Mouse (Mus musculus): ENCODE results near the gene Hsd3b7. TPM values are rescaled to one million over a fixed set of nuclear protein-coding genes. Genes with fewer than 3 reads are reported as not detected.
A peak's percentile ranks its signal among the peaks of the same experiment; 100 is the strongest.

Gene Hsd3b7
- total RNA-seq, 1 experiment, result 14.7 TPM

DNA sequence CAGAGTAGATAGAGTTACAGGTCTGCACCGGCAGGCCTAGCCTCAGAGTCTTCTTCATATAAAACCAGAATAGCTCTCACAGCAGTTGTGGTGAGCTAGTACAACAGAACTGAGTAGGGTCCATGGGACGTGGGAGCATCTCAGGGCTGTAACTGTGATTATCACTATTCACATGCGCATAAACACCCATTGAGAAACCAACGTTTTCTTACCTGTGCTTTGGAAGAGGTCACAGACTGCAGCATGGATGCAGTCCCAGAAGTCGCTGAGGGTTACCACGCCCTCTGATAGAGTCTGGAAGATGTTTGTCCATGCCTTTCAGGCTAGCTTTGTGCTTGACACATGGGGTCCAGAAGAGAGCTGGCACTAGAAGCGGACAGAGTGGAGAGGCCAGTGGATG lies 46.7 kb upstream of the Hsd3b7 start:
- peak overlapping the region; percentile 4; the same call in 1 of the 2 replicates for H3K27ac ChIP-seq (ENCODE audit: insufficient read depth, low read depth, low read length, poor library complexity, severe bottlenecking)
- H3K9me3 ChIP-seq (ENCODE audit: control insufficient read depth, insufficient read depth, low read depth, low read length), result no peaks in the 10 kb centered on the region
- H3K36me3 ChIP-seq (ENCODE audit: control insufficient read depth, insufficient read depth, low read length, poor library complexity, severe bottlenecking), result peaks cover 88% of the 10 kb centered on the region
- TF ChIP-seq HCFC1 (IDR thresholded peaks at IDR 0.05; ENCODE audit: borderline replicate concordance, insufficient read depth, low read length), result no peak
- no peak for TF ChIP-seq ZC3H11A (IDR thresholded peaks at IDR 0.05; ENCODE audit: borderline replicate concordance, low read depth, low read length)
- TF ChIP-seq MAFK (IDR thresholded peaks at IDR 0.05; ENCODE audit: insufficient read depth, low read depth, low read length), result no peak
- no peak for TF ChIP-seq ZNF384 (IDR thresholded peaks at IDR 0.05; ENCODE audit: low read depth, low read length)
- TF ChIP-seq CHD2 (IDR thresholded peaks at IDR 0.05; ENCODE audit: low read depth, low read length), result no peak
- in situ Hi-C loops (cut with MboI; ENCODE audit: low sequenced_read_pairs in 2 of 2, unreplicated experiment in 2 of 2), result no loop called here
- H3K4me1 ChIP-seq (ENCODE audit: control insufficient read depth in 2 of 2, insufficient read depth in 2 of 2, low read length in 2 of 2, poor library complexity in 1 of 2), result peaks cover 3 to 41% of the 10 kb centered on the region in 2 experiments
- no peak overlapping the region for H3K4me3 ChIP-seq (ENCODE audit: insufficient read depth in 1 of 2, low read depth in 1 of 2, low read length in 2 of 2, poor library complexity in 1 of 2, severe bottlenecking in 1 of 2)
- no peak for DNase-seq (ENCODE audit: low read depth, low spot score)
- no peak overlapping the region for H3K9ac ChIP-seq (ENCODE audit: insufficient read depth, low read depth, low read length, poor library complexity, severe bottlenecking)

DNA sequence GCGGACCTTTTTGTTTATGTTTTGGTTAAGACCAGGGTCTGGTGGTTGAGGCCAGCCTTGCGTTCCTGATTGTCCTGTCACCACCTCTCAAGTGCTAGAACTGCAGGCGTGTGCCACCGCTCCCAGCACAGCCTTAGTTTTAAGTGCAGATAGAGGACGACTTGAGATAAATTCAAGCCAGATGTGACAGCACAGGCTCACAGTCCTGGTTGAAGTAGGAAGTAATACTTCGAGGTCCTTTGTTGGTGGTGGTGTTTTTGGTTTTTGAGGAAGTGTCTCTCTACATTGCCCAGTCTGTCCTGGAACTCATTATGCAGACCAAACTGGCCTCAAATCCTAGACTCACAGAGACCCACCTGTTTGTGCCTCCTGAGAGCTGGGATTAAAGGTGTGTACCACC lies 40.7 kb upstream of the Hsd3b7 start:
- no peak overlapping the region for H3K4me3 ChIP-seq (ENCODE audit: insufficient read depth in 1 of 2, low read depth in 1 of 2, low read length in 2 of 2, poor library complexity in 1 of 2, severe bottlenecking in 1 of 2)
- no peaks in the 10 kb centered on the region for H3K9me3 ChIP-seq (ENCODE audit: control insufficient read depth, insufficient read depth, low read depth, low read length)
- TF ChIP-seq HCFC1 (IDR thresholded peaks at IDR 0.05; ENCODE audit: borderline replicate concordance, insufficient read depth, low read length), result no peak
- TF ChIP-seq ZC3H11A (IDR thresholded peaks at IDR 0.05; ENCODE audit: borderline replicate concordance, low read depth, low read length), result no peak
- no peak for TF ChIP-seq CHD2 (IDR thresholded peaks at IDR 0.05; ENCODE audit: low read depth, low read length)
- TF ChIP-seq MAFK (IDR thresholded peaks at IDR 0.05; ENCODE audit: insufficient read depth, low read depth, low read length), result no peak
- no peak for TF ChIP-seq ZNF384 (IDR thresholded peaks at IDR 0.05; ENCODE audit: low read depth, low read length)
- H3K9ac ChIP-seq (ENCODE audit: insufficient read depth, low read depth, low read length, poor library complexity, severe bottlenecking), result no peak overlapping the region
- H3K4me1 ChIP-seq (ENCODE audit: control insufficient read depth in 2 of 2, insufficient read depth in 2 of 2, low read length in 2 of 2, poor library complexity in 1 of 2), result peaks cover 0 to 10% of the 10 kb centered on the region in 2 experiments; a peak in 2 of 4 replicates
- H3K36me3 ChIP-seq (ENCODE audit: control insufficient read depth, insufficient read depth, low read length, poor library complexity, severe bottlenecking), result peaks cover 58% of the 10 kb centered on the region
- in situ Hi-C loops (cut with MboI; ENCODE audit: low sequenced_read_pairs in 2 of 2, unreplicated experiment in 2 of 2), result no loop called here
- no peak overlapping the region for H3K27ac ChIP-seq (ENCODE audit: insufficient read depth, low read depth, low read length, poor library complexity, severe bottlenecking)
- DNase-seq (ENCODE audit: low read depth, low spot score), result no peak

DNA sequence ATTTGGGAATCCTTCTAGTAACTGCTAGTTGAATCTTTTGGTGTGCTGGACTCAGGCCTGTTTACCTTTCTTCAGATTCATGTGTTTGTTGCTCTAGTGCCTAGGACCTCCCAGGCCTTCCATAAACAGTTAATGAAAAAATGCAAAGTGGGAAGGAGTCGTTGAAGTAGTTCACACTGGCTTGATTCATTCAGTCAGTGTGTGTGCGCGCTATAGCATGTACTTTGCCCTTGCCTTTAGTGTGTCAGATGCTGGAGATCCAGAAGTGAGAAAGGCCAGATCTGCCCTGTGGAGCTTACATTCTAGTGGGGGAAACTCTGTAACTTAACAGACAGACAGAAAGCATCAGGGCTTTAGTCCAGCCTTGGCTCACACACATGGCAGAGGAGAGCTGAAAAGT lies 39.9 kb upstream of the Hsd3b7 start:
- Histone ChIP-seq H3K4me3 (ENCODE audit: insufficient read depth in 1 of 2, low read depth in 1 of 2, low read length in 2 of 2, poor library complexity in 1 of 2, severe bottlenecking in 1 of 2) (no peak overlapping the region), H3K27ac (ENCODE audit: insufficient read depth, low read depth, low read length, poor library complexity, severe bottlenecking) (no peak overlapping the region), H3K4me1 (ENCODE audit: control insufficient read depth in 2 of 2, insufficient read depth in 2 of 2, low read length in 2 of 2, poor library complexity in 1 of 2) (peaks cover 0 to 7% of the 10 kb centered on the region in 2 experiments; a peak in 2 of 4 replicates), H3K36me3 (ENCODE audit: control insufficient read depth, insufficient read depth, low read length, poor library complexity, severe bottlenecking) (peaks cover 53% of the 10 kb centered on the region), H3K9me3 (ENCODE audit: control insufficient read depth, insufficient read depth, low read depth, low read length) (no peaks in the 10 kb centered on the region), H3K9ac (ENCODE audit: insufficient read depth, low read depth, low read length, poor library complexity, severe bottlenecking) (no peak overlapping the region)
- no peak for DNase-seq (ENCODE audit: low read depth, low spot score)
- in situ Hi-C loops (cut with MboI; ENCODE audit: low sequenced_read_pairs in 2 of 2, unreplicated experiment in 2 of 2), result no loop called here
- TF ChIP-seq CHD2 (IDR thresholded peaks at IDR 0.05; ENCODE audit: low read depth, low read length) (no peak), HCFC1 (IDR thresholded peaks at IDR 0.05; ENCODE audit: borderline replicate concordance, insufficient read depth, low read length) (no peak), MAFK (IDR thresholded peaks at IDR 0.05; ENCODE audit: insufficient read depth, low read depth, low read length) (no peak)

DNA sequence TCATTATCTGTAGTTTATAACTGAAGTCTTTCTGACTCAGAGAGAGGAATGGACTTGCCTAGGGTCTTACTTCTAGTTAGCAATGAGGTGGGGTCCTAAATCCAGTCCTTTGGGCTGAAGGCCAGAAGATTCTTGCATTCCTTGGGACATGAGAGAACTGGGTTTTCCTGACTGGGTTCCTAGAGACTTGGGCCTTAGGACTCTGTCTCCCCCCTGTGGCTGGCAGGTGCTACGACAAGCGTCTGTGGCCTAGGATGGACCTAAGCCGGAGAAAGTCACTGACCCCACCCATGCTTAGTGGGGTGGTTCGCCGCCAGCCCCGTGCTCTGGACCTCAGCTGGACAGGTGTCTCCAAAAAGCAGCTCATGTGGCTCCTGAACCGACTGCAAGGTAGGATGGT lies 39.4 kb upstream of the Hsd3b7 start:
- TF ChIP-seq ZC3H11A (IDR thresholded peaks at IDR 0.05; ENCODE audit: borderline replicate concordance, low read depth, low read length) (peak; percentile 66), ZNF384 (IDR thresholded peaks at IDR 0.05; ENCODE audit: low read depth, low read length) (no peak)
- Histone ChIP-seq H3K27ac (ENCODE audit: insufficient read depth, low read depth, low read length, poor library complexity, severe bottlenecking) (no peak overlapping the region), H3K4me3 (ENCODE audit: insufficient read depth in 1 of 2, low read depth in 1 of 2, low read length in 2 of 2, poor library complexity in 1 of 2, severe bottlenecking in 1 of 2) (no peak overlapping the region), H3K4me1 (ENCODE audit: control insufficient read depth in 2 of 2, insufficient read depth in 2 of 2, low read length in 2 of 2, poor library complexity in 1 of 2) (peaks cover 0 to 3% of the 10 kb centered on the region in 2 experiments; a peak in 2 of 4 replicates), H3K9me3 (ENCODE audit: control insufficient read depth, insufficient read depth, low read depth, low read length) (no peaks in the 10 kb centered on the region), H3K36me3 (ENCODE audit: control insufficient read depth, insufficient read depth, low read length, poor library complexity, severe bottlenecking) (peaks cover 51% of the 10 kb centered on the region), H3K9ac (ENCODE audit: insufficient read depth, low read depth, low read length, poor library complexity, severe bottlenecking) (no peak overlapping the region)
- in situ Hi-C loops (cut with MboI; ENCODE audit: low sequenced_read_pairs in 2 of 2, unreplicated experiment in 2 of 2), result no loop called here
- no peak for DNase-seq (ENCODE audit: low read depth, low spot score)

DNA sequence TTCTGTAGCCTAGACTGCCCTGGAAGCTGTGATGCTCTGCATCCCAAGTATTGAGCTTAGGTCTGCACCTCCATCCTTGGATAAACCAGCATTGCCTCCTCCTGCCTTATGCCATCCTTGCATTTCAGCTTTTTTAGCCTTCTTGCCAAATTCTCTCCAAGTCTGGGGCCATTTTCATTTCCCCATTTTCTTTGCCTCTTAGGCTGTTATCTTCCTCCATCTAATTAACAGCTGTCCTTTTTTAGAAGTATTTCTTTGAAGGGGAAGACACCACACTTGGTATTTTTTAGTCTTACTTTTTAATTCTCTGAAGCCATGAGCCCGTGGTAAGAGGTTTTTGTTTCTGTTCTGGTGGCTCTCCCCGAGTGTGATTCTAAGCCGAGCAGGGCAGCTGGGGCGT lies 36.8 kb upstream of the Hsd3b7 start:
- H3K27ac ChIP-seq (ENCODE audit: insufficient read depth, low read depth, low read length, poor library complexity, severe bottlenecking), result no peak overlapping the region
- H3K36me3 ChIP-seq (ENCODE audit: control insufficient read depth, insufficient read depth, low read length, poor library complexity, severe bottlenecking), result peaks cover 40% of the 10 kb centered on the region
- no peak for DNase-seq (ENCODE audit: low read depth, low spot score)
- H3K4me3 ChIP-seq (ENCODE audit: insufficient read depth in 1 of 2, low read depth in 1 of 2, low read length in 2 of 2, poor library complexity in 1 of 2, severe bottlenecking in 1 of 2), result no peak overlapping the region
- no peaks in the 10 kb centered on the region for H3K9me3 ChIP-seq (ENCODE audit: control insufficient read depth, insufficient read depth, low read depth, low read length)
- in situ Hi-C loops (cut with MboI; ENCODE audit: low sequenced_read_pairs in 2 of 2, unreplicated experiment in 2 of 2), result no loop called here
- TF ChIP-seq MAFK (IDR thresholded peaks at IDR 0.05; ENCODE audit: insufficient read depth, low read depth, low read length), result no peak
- no peak for TF ChIP-seq HCFC1 (IDR thresholded peaks at IDR 0.05; ENCODE audit: borderline replicate concordance, insufficient read depth, low read length)
- TF ChIP-seq CHD2 (IDR thresholded peaks at IDR 0.05; ENCODE audit: low read depth, low read length), result no peak
- TF ChIP-seq ZNF384 (IDR thresholded peaks at IDR 0.05; ENCODE audit: low read depth, low read length), result no peak
- no peak for TF ChIP-seq ZC3H11A (IDR thresholded peaks at IDR 0.05; ENCODE audit: borderline replicate concordance, low read depth, low read length)
- no peak overlapping the region for H3K9ac ChIP-seq (ENCODE audit: insufficient read depth, low read depth, low read length, poor library complexity, severe bottlenecking)
- H3K4me1 ChIP-seq (ENCODE audit: control insufficient read depth in 2 of 2, insufficient read depth in 2 of 2, low read length in 2 of 2, poor library complexity in 1 of 2), result peaks cover 0 to 16% of the 10 kb centered on the region in 2 experiments; a peak in 2 of 4 replicates

Measured in ES-E14 (cell line).